ENCODE assay signal across 8 mouse cellular contexts in the genomic region with DNA sequence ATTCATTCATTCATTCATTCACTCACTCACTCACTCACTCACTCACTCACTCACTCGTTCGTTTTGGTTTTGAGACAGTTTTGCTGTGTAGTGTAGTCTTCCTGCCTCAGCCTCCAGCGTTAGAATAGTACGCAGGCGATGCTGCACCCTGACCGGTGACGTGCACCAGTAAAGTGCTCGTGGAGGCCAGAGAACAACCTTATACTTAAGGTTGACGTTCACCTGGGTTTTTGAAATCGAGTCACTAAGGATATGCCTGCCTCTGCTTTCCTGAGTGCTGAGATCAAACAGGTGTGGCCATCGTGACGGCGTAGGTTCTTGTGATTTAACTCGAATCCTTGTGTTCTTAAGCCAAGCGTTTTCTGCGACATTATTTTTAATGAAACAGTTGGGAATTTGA. TPM values are rescaled to one million over a fixed set of nuclear protein-coding genes. Genes with fewer than 3 reads are reported as not detected.
DNase-seq lines count a peak whose midpoint lies in the region; ATAC-seq and TF ChIP-seq lines count a peak whose summit lies in the region.

No protein-coding gene starts in this region.

- H3K27me3 ChIP-seq in kidney, embryonic 15.5 days: no peaks in the 10 kb centered on the region
- no peaks in the 10 kb centered on the region for H3K27me3 ChIP-seq in forebrain, embryonic 16.5 days (replicated peaks; ENCODE audit: control insufficient read depth, insufficient read depth, low read length)
- no peaks in the 10 kb centered on the region for H3K27me3 ChIP-seq in limb, embryonic 14.5 days (ENCODE audit: control insufficient read depth, insufficient read depth, low read length)

- H3K9me3 ChIP-seq in kidney, embryonic 15.5 days (replicated peaks): no peaks in the 10 kb centered on the region
- no peaks in the 10 kb centered on the region for H3K9me3 ChIP-seq in forebrain, embryonic 16.5 days (ENCODE audit: control insufficient read depth, low read length)
- H3K9me3 ChIP-seq in limb, embryonic 14.5 days (ENCODE audit: control insufficient read depth, low read length): no peaks in the 10 kb centered on the region

- H3K27ac ChIP-seq in kidney, embryonic 15.5 days: peak overlapping the region; percentile 69
- no peak overlapping the region for H3K27ac ChIP-seq in forebrain, embryonic 16.5 days (ENCODE audit: low read length)
- no peak overlapping the region for H3K27ac ChIP-seq in limb, embryonic 14.5 days (replicated peaks; ENCODE audit: low read depth, low read length)

- peak overlapping the region; percentile 94 for H3K4me3 ChIP-seq in kidney, embryonic 15.5 days (replicated peaks)
- peak overlapping the region; percentile 76 for H3K4me3 ChIP-seq in forebrain, embryonic 16.5 days (replicated peaks; ENCODE audit: low read length)
- peak overlapping the region; percentile 87 for H3K4me3 ChIP-seq in limb, embryonic 14.5 days (replicated peaks; ENCODE audit: low read length)

- no peaks in the 10 kb centered on the region for H3K36me3 ChIP-seq in kidney, embryonic 15.5 days
- H3K36me3 ChIP-seq in forebrain, embryonic 16.5 days (ENCODE audit: control insufficient read depth, insufficient read depth): peaks cover 2% of the 10 kb centered on the region; the same call in 1 of the 2 replicates
- H3K36me3 ChIP-seq in limb, embryonic 14.5 days (ENCODE audit: control insufficient read depth, insufficient read depth, low read length): peaks cover 7% of the 10 kb centered on the region; the same call in 1 of the 2 replicates

- 27% methylated on average over 16 of the region's 16 CpGs for WGBS in kidney, embryonic 15.5 days
- 26% methylated on average over 16 of the region's 16 CpGs for WGBS in forebrain, embryonic 16.5 days
- 30% methylated on average over 16 of the region's 16 CpGs for WGBS in limb, embryonic 14.5 days

- ATAC-seq in kidney, embryonic 15.5 days (replicated peaks; ENCODE audit: low FRiP score): 0 out of 2 replicates have a peak, but pooled peaks have one; percentile 12
- ATAC-seq in forebrain, embryonic 16.5 days: peak; percentile 21
- peak; percentile 13; the same call in 1 of the 2 replicates for ATAC-seq in limb, embryonic 14.5 days (ENCODE audit: low FRiP score, low read depth)

- DNase-seq in kidney, postnatal 4 days: no peak
- peak; percentile 13 for DNase-seq in ZHBTc4 (ENCODE audit: low read depth, low spot score)
- DNase-seq in limb, embryonic 14.5 days (ENCODE audit: low spot score): no peak
- DNase-seq in naive thymus-derived CD4-positive, alpha-beta T cell, adult 2 months (ENCODE audit: low read depth): peak; percentile 67
- no peak for DNase-seq in testis, postnatal 10 days (ENCODE audit: low spot score)
- no peak for DNase-seq in urinary bladder, postnatal 4 days (ENCODE audit: low spot score in 2 of 2)

- TF ChIP-seq POLR2A in limb, embryonic 14.5 days (IDR thresholded peaks at IDR 0.05; ENCODE audit: borderline replicate concordance, extremely low read depth, insufficient read depth, insufficient read length): no peak

- peaks cover 13% of the 10 kb centered on the region; the same call in 1 of the 2 replicates for H3K4me1 ChIP-seq in kidney, embryonic 15.5 days
- peaks cover 13% of the 10 kb centered on the region for H3K4me1 ChIP-seq in forebrain, embryonic 16.5 days (replicated peaks; ENCODE audit: control insufficient read depth, insufficient read depth, low read length)
- peaks cover 7% of the 10 kb centered on the region; the same call in 1 of the 2 replicates for H3K4me1 ChIP-seq in limb, embryonic 14.5 days (ENCODE audit: control insufficient read depth, insufficient read depth, low read length)

- peak overlapping the region; percentile 97 for H3K9ac ChIP-seq in kidney, embryonic 15.5 days
- peak overlapping the region; percentile 48 for H3K9ac ChIP-seq in forebrain, embryonic 16.5 days (replicated peaks; ENCODE audit: low read depth, low read length)
- H3K9ac ChIP-seq in limb, embryonic 14.5 days (ENCODE audit: low read depth, low read length, severe bottlenecking): peak overlapping the region; percentile 94; the same call in 1 of the 2 replicates

- peak overlapping the region; percentile 68 for H3K4me2 ChIP-seq in kidney, embryonic 15.5 days
- H3K4me2 ChIP-seq in forebrain, embryonic 16.5 days (ENCODE audit: low read length): peak overlapping the region; percentile 68
- peak overlapping the region; percentile 62 for H3K4me2 ChIP-seq in limb, embryonic 14.5 days (replicated peaks; ENCODE audit: low read depth, low read length, severe bottlenecking)

RNA-seq across cellular contexts. Expression of a gene that starts 0.6 kb away (rescaled TPM):
- polyA plus RNA-seq in kidney, embryonic 15.5 days (2015; fragmentation: Nextera tagmentation; extraction: Ambion mirVana): 45.1 and 48.2 TPM in 2 replicates
- polyA plus RNA-seq in forebrain, embryonic 16.5 days (2015; fragmentation: Nextera tagmentation; extraction: Ambion mirVana): 31.4 and 33.2 TPM in 2 replicates
- polyA plus RNA-seq in limb, embryonic 14.5 days (2012; rRNA removed): 38.8 and 43.8 TPM in 2 replicates
- 36.4 and 41.1 TPM in 2 replicates for polyA plus RNA-seq in limb, embryonic 14.5 days (2014; fragmentation: Nextera tagmentation; extraction: Ambion mirVana)

RNA-seq across cellular contexts. Expression of a gene that starts 56.1 kb away (rescaled TPM):
- polyA plus RNA-seq in kidney, embryonic 15.5 days (2015; fragmentation: Nextera tagmentation; extraction: Ambion mirVana): 13.0 and 14.4 TPM in 2 replicates
- 26.0 and 28.3 TPM in 2 replicates for polyA plus RNA-seq in forebrain, embryonic 16.5 days (2015; fragmentation: Nextera tagmentation; extraction: Ambion mirVana)
- polyA plus RNA-seq in limb, embryonic 14.5 days (2012; rRNA removed): 23.7 and 24.0 TPM in 2 replicates
- polyA plus RNA-seq in limb, embryonic 14.5 days (2014; fragmentation: Nextera tagmentation; extraction: Ambion mirVana): 28.3 and 32.4 TPM in 2 replicates

Comparison
In these comparisons a context has a peak if more than half of its experiments do, and no peak if none do; other contexts are left out.
1. DNase-seq: peak in ZHBTc4 (single experiment) and naive thymus-derived CD4-positive, alpha-beta T cell, adult 2 months (single experiment); none in kidney, postnatal 4 days (0 of 2), limb, embryonic 14.5 days (single experiment), testis, postnatal 10 days (single experiment) and urinary bladder, postnatal 4 days (0 of 2).
2. Peak in every context shown above with its lines, with median percentiles within 50 percentile points of each other: ATAC-seq, H3K4me2 ChIP-seq, H3K4me3 ChIP-seq and H3K9ac ChIP-seq.